ENCODE assay signal across 9 mouse cellular contexts in the genomic region with DNA sequence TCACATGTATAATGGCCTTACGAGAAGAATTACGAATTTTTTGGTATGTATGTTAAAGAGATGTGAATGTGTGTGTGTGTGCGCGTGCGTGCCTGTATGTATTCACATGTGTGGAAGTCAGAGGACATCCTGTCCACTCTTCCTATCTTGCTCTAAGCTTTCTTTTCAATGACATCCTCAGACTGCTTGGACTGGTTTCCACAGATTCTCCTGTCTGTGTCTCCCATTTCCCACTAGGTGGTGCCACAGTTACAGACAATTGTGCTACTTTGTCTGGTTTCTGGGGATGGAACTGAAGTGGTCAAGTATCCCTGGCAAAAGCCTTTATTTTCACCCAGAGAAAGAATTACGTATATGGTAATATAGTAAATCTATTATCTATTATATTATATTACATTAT. TPM values are rescaled to one million over a fixed set of nuclear protein-coding genes. Genes with fewer than 3 reads are reported as not detected.
A peak's percentile ranks its signal among the peaks of the same experiment; 100 is the strongest.
DNase-seq lines count a peak whose midpoint lies in the region; ATAC-seq lines count a peak whose summit lies in the region.
"Had no signal": no experiment of that assay in that cellular context is flagged by ENCODE, and none has a peak within 500 bp of the region (broad histone marks: within the 10 kb centered on the region; RNA-seq: fewer than 3 reads in every experiment).

No protein-coding gene starts in this region.

- H3K9ac ChIP-seq in kidney, embryonic 16.5 days (replicated peaks; ENCODE audit: low read length): no peak overlapping the region
- H3K9ac ChIP-seq: embryonic facial prominence, embryonic 13.5 days had no signal

- peaks cover 2% of the 10 kb centered on the region; the same call in 1 of the 2 replicates for H3K9me3 ChIP-seq in kidney, embryonic 16.5 days (ENCODE audit: low read length)

- H3K27me3 ChIP-seq in kidney, embryonic 16.5 days (ENCODE audit: insufficient read depth, low read length): 0 out of 2 replicates have a peak, but pooled peaks cover 2% of the 10 kb centered on the region
- H3K27me3 ChIP-seq: embryonic facial prominence, embryonic 13.5 days had no signal

- DNase-seq in adrenal gland, adult (ENCODE audit: inconsistent age in 2 of 2, low spot score in 1 of 2): peak; percentile 32 to 82
- DNase-seq in adrenal gland, adult 8-10 months: no peak
- peak; percentile 8 for DNase-seq in kidney, adult 11 months
- DNase-seq in ES-CJ7 (ENCODE audit: low read depth, low spot score): peak; percentile 64
- DNase-seq in heart, adult 8-10 months (ENCODE audit: low spot score): peak; percentile 47
- peak; percentile 68 for DNase-seq in lung, postnatal 36 days

- H3K36me3 ChIP-seq in kidney, embryonic 16.5 days (ENCODE audit: insufficient read depth, low read length): 0 out of 2 replicates have a peak, but pooled peaks cover 2% of the 10 kb centered on the region

- H3K27ac ChIP-seq in kidney, embryonic 16.5 days (ENCODE audit: low read length): no peak overlapping the region
- H3K27ac ChIP-seq: embryonic facial prominence, embryonic 13.5 days had no signal

- no peak for ATAC-seq in kidney, embryonic 16.5 days (ENCODE audit: low FRiP score, low TSS enrichment)
- ATAC-seq in CD4-positive, CD25-positive, alpha-beta regulatory T cell, adult 4 months: no peak

- peaks cover 12% of the 10 kb centered on the region; the same call in 1 of the 2 replicates for H3K4me1 ChIP-seq in kidney, embryonic 16.5 days (ENCODE audit: insufficient read depth, low read length)

- WGBS in kidney, embryonic 16.5 days: 53% methylated on average over 6 of the region's 6 CpGs

- H3K4me2 ChIP-seq in kidney, embryonic 16.5 days (replicated peaks; ENCODE audit: low read depth, low read length): no peak overlapping the region

- no peak overlapping the region for H3K4me3 ChIP-seq in kidney, embryonic 16.5 days (ENCODE audit: low read length)
- H3K4me3 ChIP-seq: embryonic facial prominence, embryonic 13.5 days had no signal

RNA-seq across cellular contexts. Expression of a gene that starts 4.0 kb away (rescaled TPM):
- 10 to 100 TPM in 3 of 4 experiments, 1 to 10 TPM in 1; 8.7 to 20.2 (median 13.7) TPM for total RNA-seq in adrenal gland, adult 8-10 months (2022)
- 5.8 and 7.1 TPM in 2 replicates for polyA plus RNA-seq in kidney, embryonic 16.5 days (2015; fragmentation: Nextera tagmentation; extraction: Ambion mirVana)
- 1 to 10 TPM; 4.9 to 5.9 (median 5.5) TPM for total RNA-seq in heart, adult 8-10 months (2022)
- polyA plus RNA-seq in CD4-positive, CD25-positive, alpha-beta regulatory T cell, adult 4 months (2017; shearing (Covaris generic)): not detected
